Mouse (Mus musculus) thymus, adult 2 months (tissue): ENCODE results near the gene Trpv2. TPM values are rescaled to one million over a fixed set of nuclear protein-coding genes. Genes with fewer than 3 reads are reported as not detected.

Source experiments
- DNase-seq: peaks from one replicate; pipeline ENCODE4 v3.0.0; 2021
- H3K27ac ChIP-seq: fragments of 200-500 bp; 2 replicates; pipeline ENCODE4 v1.5.1; 2012; ENCODE audit warnings: low read length, control low read depth; ENCODE audit not compliant: control insufficient read depth, insufficient read depth
- H3K27me3 ChIP-seq: fragments of 200-500 bp; 2 replicates; pipeline ENCODE4 v1.6.1; 2012; ENCODE audit warnings: mild to moderate bottlenecking, low read length, moderate library complexity, mixed read lengths; ENCODE audit not compliant: control insufficient read depth, insufficient read depth
- H3K36me3 ChIP-seq: fragments of 200-500 bp; 2 replicates; pipeline ENCODE4 v1.6.1; 2012; ENCODE audit warnings: mild to moderate bottlenecking, low read length, moderate library complexity; ENCODE audit not compliant: control insufficient read depth, insufficient read depth
- H3K4me1 ChIP-seq: fragments of 200-500 bp; replicated peaks from 2 replicates; pipeline ENCODE4 v1.6.1; 2012; ENCODE audit warnings: low read length; ENCODE audit not compliant: control insufficient read depth, insufficient read depth
- H3K4me3 ChIP-seq: fragments of 200-500 bp; 2 replicates; pipeline ENCODE4 v1.5.1; 2012; ENCODE audit warnings: mild to moderate bottlenecking, low read length, control low read depth, moderate library complexity; ENCODE audit not compliant: control insufficient read depth, insufficient read depth
- CTCF ChIP-seq: fragments of 200-500 bp; IDR thresholded peaks from 2 replicates; pipeline ENCODE4 v1.5.1; 2012; ENCODE audit warnings: mild to moderate bottlenecking, control low read depth, low read length, moderate library complexity, borderline replicate concordance; ENCODE audit not compliant: control insufficient read depth, poor library complexity, insufficient read depth; ENCODE audit errors: extremely low read depth
- POLR2A ChIP-seq: fragments of 200-500 bp; IDR thresholded peaks from 2 replicates; pipeline ENCODE4 v1.6.1; 2012; ENCODE audit warnings: mild to moderate bottlenecking, low read length, control low read depth, moderate library complexity; ENCODE audit not compliant: control insufficient read depth, poor library complexity, insufficient read depth; ENCODE audit errors: extremely low read depth
- WGBS: fragments of 180-500 bp; shearing (Covaris S2); methylation state at CpG from one replicate; pipeline ENCODE4 v1.1.7; 2018; 5-methylcytosine and 5-hydroxymethylcytosine counted together
- polyA plus RNA-seq: library from polyadenylated mRNA; depleted of rRNA; stranded (reverse); fragments of >200 nt; gene quantifications from 2 replicates; pipeline ENCODE4 v1.2.3, GENCODE M21; 2012

Trpv2 gene
- polyA plus RNA-seq, 1 experiment: 96.0 TPM

GRCm38 (mm10) chr11:62606299-62607169, 32.2 kb downstream of the Trpv2 start:
- H3K4me3 ChIP-seq: no peak overlapping the region
- DNase-seq: no peak

GRCm38 (mm10) chr11:62607170-62607951, 33.1 kb downstream of the Trpv2 start:
- no peak for TF ChIP-seq CTCF
- TF ChIP-seq POLR2A: no peak
- H3K36me3 ChIP-seq: peaks cover 32% of the 10 kb centered on the region
- no peak overlapping the region for H3K27ac ChIP-seq
- no peak for DNase-seq
- no peak overlapping the region for H3K4me3 ChIP-seq
- H3K4me1 ChIP-seq: 0 out of 2 replicates have a peak, but pooled peaks cover 3% of the 10 kb centered on the region
- no peaks in the 10 kb centered on the region for H3K27me3 ChIP-seq
- 86% methylated on average over 10 of the region's 10 CpGs for WGBS

More at GRCm38 (mm10) chr11:62606299-62607169, 32.2 kb downstream of the Trpv2 start:
- WGBS: 80% methylated on average over 10 of the region's 10 CpGs
- peaks cover 32% of the 10 kb centered on the region for H3K36me3 ChIP-seq
- 0 out of 2 replicates have a peak, but pooled peaks cover 5% of the 10 kb centered on the region for H3K4me1 ChIP-seq
- no peaks in the 10 kb centered on the region for H3K27me3 ChIP-seq
- H3K27ac ChIP-seq: no peak overlapping the region
- TF ChIP-seq POLR2A (no peak), CTCF (no peak)

GRCm38 (mm10) chr11:62607952-62608201, 33.6 kb downstream of the Trpv2 start:
- no peak overlapping the region for H3K27ac ChIP-seq
- H3K27me3 ChIP-seq: no peaks in the 10 kb centered on the region
- H3K4me1 ChIP-seq: 0 out of 2 replicates have a peak, but pooled peaks cover 3% of the 10 kb centered on the region
- H3K4me3 ChIP-seq: no peak overlapping the region
- DNase-seq: no peak
- 97% methylated on average over 1 of the region's 1 CpGs for WGBS
- TF ChIP-seq CTCF (no peak), POLR2A (no peak)
- H3K36me3 ChIP-seq: peaks cover 32% of the 10 kb centered on the region

GRCm38 (mm10) chr11:62608826-62609675, 34.8 kb downstream of the Trpv2 start:
- Histone ChIP-seq H3K4me3 (no peak overlapping the region), H3K27me3 (no peaks in the 10 kb centered on the region), H3K36me3 (peaks cover 31% of the 10 kb centered on the region), H3K27ac (no peak overlapping the region), H3K4me1 (0 out of 2 replicates have a peak, but pooled peaks cover 3% of the 10 kb centered on the region)
- 59% methylated on average over 10 of the region's 10 CpGs for WGBS
- no peak for DNase-seq
- TF ChIP-seq CTCF (no peak), POLR2A (no peak)

- 93% methylated on average over 6 of the region's 6 CpGs for WGBS
- Histone ChIP-seq H3K4me3 (no peak overlapping the region), H3K27me3 (no peaks in the 10 kb centered on the region), H3K36me3 (peaks cover 18% of the 10 kb centered on the region), H3K4me1 (no peaks in the 10 kb centered on the region), H3K27ac (no peak overlapping the region)
- TF ChIP-seq CTCF: no peak
- no peak for DNase-seq
Measured at GRCm38 (mm10) chr11:62610304-62610703, 36.0 kb downstream of the Trpv2 start.

- Histone ChIP-seq H3K36me3 (no peaks in the 10 kb centered on the region), H3K4me1 (no peaks in the 10 kb centered on the region), H3K27ac (no peak overlapping the region), H3K4me3 (no peak overlapping the region), H3K27me3 (no peaks in the 10 kb centered on the region)
- TF ChIP-seq CTCF (no peak), POLR2A (no peak)
- 98% methylated on average over 10 of the region's 10 CpGs for WGBS
- DNase-seq: no peak
Measured at GRCm38 (mm10) chr11:62612604-62613003, 38.3 kb downstream of the Trpv2 start.
